Mouse (Mus musculus) intestine, embryonic 15.5 days (tissue): ENCODE measurements at regions not wholly inside any gene's neighbourhood (a gene's known extent, or its start where the extent isn't known, plus 50 kb on each side); places are given as distances from the start of the nearest gene placed in this dataset.

Source experiments
- ATAC-seq: fragments of 200-750 bp; cut with Nextera tagmentation; 2 replicates; pipeline ENCODE4 v1.8.0; 2017; ENCODE audit warnings: moderate TSS enrichment, moderate library complexity
- H3K27ac ChIP-seq: fragments of 300-500 bp; sonication (generic); 2 replicates; pipeline ENCODE4 v1.5.1; 2015; ENCODE audit warnings: mild to moderate bottlenecking, inconsistent platforms
- H3K27me3 ChIP-seq: fragments of 300-500 bp; sonication (generic); replicated peaks from 2 replicates; pipeline ENCODE4 v1.6.1; 2015; ENCODE audit warnings: inconsistent platforms
- H3K36me3 ChIP-seq: fragments of 300-500 bp; sonication (generic); 2 replicates; pipeline ENCODE4 v1.6.1; 2015; ENCODE audit warnings: inconsistent platforms
- H3K4me1 ChIP-seq: fragments of 300-500 bp; sonication (generic); replicated peaks from 2 replicates; pipeline ENCODE4 v1.6.1; 2015; ENCODE audit warnings: inconsistent platforms
- H3K4me2 ChIP-seq: fragments of 300-500 bp; sonication (generic); replicated peaks from 2 replicates; pipeline ENCODE4 v1.6.1; 2015; ENCODE audit warnings: mild to moderate bottlenecking, inconsistent platforms
- H3K4me3 ChIP-seq: fragments of 300-500 bp; sonication (generic); replicated peaks from 2 replicates; pipeline ENCODE4 v1.5.1; 2015; ENCODE audit warnings: inconsistent platforms
- H3K9ac ChIP-seq: fragments of 300-500 bp; sonication (generic); 2 replicates; pipeline ENCODE4 v1.6.1; 2015; ENCODE audit warnings: inconsistent platforms
- H3K9me3 ChIP-seq: fragments of 300-500 bp; sonication (generic); 2 replicates; pipeline ENCODE4 v1.6.1; 2016; ENCODE audit warnings: inconsistent platforms
- WGBS: fragments of 180-500 bp; shearing (Covaris S2); methylation state at CpG from one replicate; pipeline ENCODE4 v1.1.7; 2015; 5-methylcytosine and 5-hydroxymethylcytosine counted together

GRCm38 (mm10) chr2:80717979-80718378, 100.9 kb downstream of the Nup35 start:
- H3K9ac ChIP-seq = no peak overlapping the region
- no peak overlapping the region for H3K27ac ChIP-seq
- no peaks in the 10 kb centered on the region for H3K9me3 ChIP-seq
- no peak overlapping the region for H3K4me2 ChIP-seq
- no peak for ATAC-seq
- WGBS = 46% methylated on average over 2 of the region's 2 CpGs
- H3K4me3 ChIP-seq = no peak overlapping the region
- H3K36me3 ChIP-seq = no peaks in the 10 kb centered on the region
- H3K4me1 ChIP-seq = no peaks in the 10 kb centered on the region
- no peaks in the 10 kb centered on the region for H3K27me3 ChIP-seq

GRCm38 (mm10) chr2:80724085-80724484, 107.0 kb downstream of the Nup35 start:
- H3K4me2 ChIP-seq = no peak overlapping the region
- H3K4me3 ChIP-seq = no peak overlapping the region
- H3K4me1 ChIP-seq = no peaks in the 10 kb centered on the region
- no peaks in the 10 kb centered on the region for H3K27me3 ChIP-seq
- H3K27ac ChIP-seq = no peak overlapping the region
- no peaks in the 10 kb centered on the region for H3K36me3 ChIP-seq
- no peaks in the 10 kb centered on the region for H3K9me3 ChIP-seq
- no peak for ATAC-seq
- WGBS = 66% methylated on average over 5 of the region's 5 CpGs
- no peak overlapping the region for H3K9ac ChIP-seq

- Histone ChIP-seq H3K27me3 (no peaks in the 10 kb centered on the region), H3K4me3 (no peak overlapping the region), H3K4me2 (no peak overlapping the region), H3K9ac (no peak overlapping the region), H3K4me1 (no peaks in the 10 kb centered on the region), H3K9me3 (no peaks in the 10 kb centered on the region), H3K36me3 (no peaks in the 10 kb centered on the region), H3K27ac (no peak overlapping the region)
- no peak for ATAC-seq
- WGBS = 85% methylated on average over 3 of the region's 3 CpGs
These were observed 114.3 kb downstream of the Nup35 start for GRCm38 (mm10) chr2:80731324-80731723.

GRCm38 (mm10) chr2:80746737-80747136, 129.7 kb downstream of the Nup35 start:
- Histone ChIP-seq H3K27me3 (no peaks in the 10 kb centered on the region), H3K9me3 (no peaks in the 10 kb centered on the region), H3K4me2 (no peak overlapping the region), H3K4me3 (no peak overlapping the region), H3K27ac (no peak overlapping the region), H3K9ac (no peak overlapping the region), H3K4me1 (no peaks in the 10 kb centered on the region), H3K36me3 (no peaks in the 10 kb centered on the region)
- ATAC-seq = no peak
- WGBS = 71% methylated on average over 6 of the region's 6 CpGs

- no peaks in the 10 kb centered on the region for H3K4me1 ChIP-seq
- 36% methylated on average over 3 of the region's 3 CpGs for WGBS
- H3K9me3 ChIP-seq = no peaks in the 10 kb centered on the region
- H3K4me3 ChIP-seq = no peak overlapping the region
- no peaks in the 10 kb centered on the region for H3K36me3 ChIP-seq
- H3K9ac ChIP-seq = no peak overlapping the region
- H3K27ac ChIP-seq = no peak overlapping the region
- no peak overlapping the region for H3K4me2 ChIP-seq
- ATAC-seq = no peak
- no peaks in the 10 kb centered on the region for H3K27me3 ChIP-seq
These were observed 145.1 kb downstream of the Nup35 start for GRCm38 (mm10) chr2:80762013-80762612.

- Histone ChIP-seq H3K9me3 (no peaks in the 10 kb centered on the region), H3K36me3 (no peaks in the 10 kb centered on the region), H3K9ac (no peak overlapping the region), H3K4me3 (no peak overlapping the region), H3K4me2 (no peak overlapping the region), H3K27ac (no peak overlapping the region), H3K4me1 (no peaks in the 10 kb centered on the region), H3K27me3 (no peaks in the 10 kb centered on the region)
- ATAC-seq = no peak
- 62% methylated on average over 5 of the region's 5 CpGs for WGBS
These were observed 154.1 kb downstream of the Nup35 start for GRCm38 (mm10) chr2:80771176-80771575.

- Histone ChIP-seq H3K4me1 (no peaks in the 10 kb centered on the region), H3K36me3 (no peaks in the 10 kb centered on the region), H3K9ac (no peak overlapping the region), H3K27ac (no peak overlapping the region), H3K4me3 (no peak overlapping the region), H3K9me3 (no peaks in the 10 kb centered on the region), H3K27me3 (no peaks in the 10 kb centered on the region), H3K4me2 (no peak overlapping the region)
- 77% methylated on average over 3 of the region's 3 CpGs for WGBS
- ATAC-seq = no peak
These were observed 155.4 kb downstream of the Nup35 start for GRCm38 (mm10) chr2:80772455-80772854.

- H3K27me3 ChIP-seq = no peaks in the 10 kb centered on the region
- 84% methylated on average over 4 of the region's 4 CpGs for WGBS
- H3K4me2 ChIP-seq = no peak overlapping the region
- no peak overlapping the region for H3K4me3 ChIP-seq
- H3K9me3 ChIP-seq = no peaks in the 10 kb centered on the region
- ATAC-seq = no peak
- H3K4me1 ChIP-seq = no peaks in the 10 kb centered on the region
- no peak overlapping the region for H3K9ac ChIP-seq
- no peak overlapping the region for H3K27ac ChIP-seq
- H3K36me3 ChIP-seq = no peaks in the 10 kb centered on the region
These were observed 169.3 kb downstream of the Nup35 start for GRCm38 (mm10) chr2:80786370-80786769.

GRCm38 (mm10) chr2:80793345-80794147, 176.5 kb downstream of the Nup35 start:
- H3K27ac ChIP-seq = no peak overlapping the region
- WGBS = 39% methylated on average over 14 of the region's 14 CpGs
- H3K4me3 ChIP-seq = no peak overlapping the region
- H3K36me3 ChIP-seq = no peaks in the 10 kb centered on the region
- H3K9ac ChIP-seq = no peak overlapping the region
- H3K9me3 ChIP-seq = no peaks in the 10 kb centered on the region
- H3K27me3 ChIP-seq = no peaks in the 10 kb centered on the region
- H3K4me2 ChIP-seq = no peak overlapping the region
- 0 out of 2 replicates have a peak, but pooled peaks have one; percentile 34 for ATAC-seq
- H3K4me1 ChIP-seq = no peaks in the 10 kb centered on the region

- Histone ChIP-seq H3K9me3 (no peaks in the 10 kb centered on the region), H3K4me3 (no peak overlapping the region), H3K27ac (no peak overlapping the region), H3K4me2 (no peak overlapping the region), H3K9ac (no peak overlapping the region), H3K4me1 (no peaks in the 10 kb centered on the region), H3K36me3 (no peaks in the 10 kb centered on the region), H3K27me3 (no peaks in the 10 kb centered on the region)
- no peak for ATAC-seq
- WGBS = 74% methylated on average over 7 of the region's 7 CpGs
These were observed 177.1 kb downstream of the Nup35 start for GRCm38 (mm10) chr2:80794148-80794507.

- Histone ChIP-seq H3K4me3 (no peak overlapping the region), H3K9ac (no peak overlapping the region), H3K4me1 (no peaks in the 10 kb centered on the region), H3K27ac (no peak overlapping the region), H3K4me2 (no peak overlapping the region), H3K36me3 (no peaks in the 10 kb centered on the region), H3K27me3 (no peaks in the 10 kb centered on the region), H3K9me3 (no peaks in the 10 kb centered on the region)
- WGBS = 54% methylated on average over 2 of the region's 2 CpGs
- no peak for ATAC-seq
These were observed 202.2 kb downstream of the Nup35 start for GRCm38 (mm10) chr2:80819268-80819667.

GRCm38 (mm10) chr2:80851056-80851455, 234.0 kb downstream of the Nup35 start:
- H3K27ac ChIP-seq = no peak overlapping the region
- 53% methylated on average over 1 of the region's 1 CpGs for WGBS
- H3K9ac ChIP-seq = no peak overlapping the region

GRCm38 (mm10) chr2:80855214-80855613, 238.2 kb downstream of the Nup35 start:
- no peak overlapping the region for H3K4me2 ChIP-seq
- H3K4me1 ChIP-seq = no peaks in the 10 kb centered on the region
- ATAC-seq = no peak
- no peak overlapping the region for H3K27ac ChIP-seq
- no peaks in the 10 kb centered on the region for H3K36me3 ChIP-seq
- 51% methylated on average over 4 of the region's 4 CpGs for WGBS
- H3K9ac ChIP-seq = no peak overlapping the region
- H3K27me3 ChIP-seq = no peaks in the 10 kb centered on the region
- no peak overlapping the region for H3K4me3 ChIP-seq
- H3K9me3 ChIP-seq = no peaks in the 10 kb centered on the region

More at GRCm38 (mm10) chr2:80851056-80851455, 234.0 kb downstream of the Nup35 start:
- H3K9me3 ChIP-seq = no peaks in the 10 kb centered on the region
- H3K4me1 ChIP-seq = no peaks in the 10 kb centered on the region
- H3K4me2 ChIP-seq = no peak overlapping the region
- no peaks in the 10 kb centered on the region for H3K36me3 ChIP-seq
- ATAC-seq = no peak
- no peaks in the 10 kb centered on the region for H3K27me3 ChIP-seq
- H3K4me3 ChIP-seq = no peak overlapping the region
